Mouse (Mus musculus): ENCODE measurements around the gene Unk.

DNA sequence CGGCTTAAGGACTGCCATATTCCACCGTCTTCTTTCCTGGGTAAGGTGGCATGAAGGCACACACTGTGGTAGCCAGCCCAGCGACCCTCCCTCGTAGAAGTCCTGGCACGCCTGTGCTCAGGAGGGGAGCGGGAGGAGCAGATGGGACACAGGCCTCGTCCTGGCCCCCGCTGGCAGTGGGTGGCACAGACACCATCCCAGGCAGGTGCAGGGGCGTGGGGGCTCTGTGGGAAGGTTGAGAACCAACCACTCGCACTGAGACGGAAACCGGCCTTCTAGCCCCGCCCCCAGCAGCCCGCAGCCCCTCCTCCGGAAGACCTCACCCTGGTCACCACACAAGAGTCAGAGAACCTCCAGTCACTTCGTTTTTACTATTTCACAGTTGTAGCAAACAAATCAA, 48.1 kb downstream of the Unk start:
- TF ChIP-seq POLR2A (IDR thresholded peaks at IDR 0.05; ENCODE audit: borderline replicate concordance, insufficient read depth, low read length) (no peak), CTCF (IDR thresholded peaks at IDR 0.05; ENCODE audit: borderline replicate concordance, insufficient read depth, low read depth, low read length) (no peak)

Measured in cerebellum, adult 2 months (tissue).